Mouse (Mus musculus): ENCODE results near the gene Gpkow. TPM values are rescaled to one million over a fixed set of nuclear protein-coding genes. Genes with fewer than 3 reads are reported as not detected.

Gpkow gene
- polyA plus RNA-seq (2014; fragmentation: Illumina TruSeq; extraction: RNeasy Lipid Tissue Mini Kit (QIAGEN cat#74804)), result 77.7 TPM

DNA sequence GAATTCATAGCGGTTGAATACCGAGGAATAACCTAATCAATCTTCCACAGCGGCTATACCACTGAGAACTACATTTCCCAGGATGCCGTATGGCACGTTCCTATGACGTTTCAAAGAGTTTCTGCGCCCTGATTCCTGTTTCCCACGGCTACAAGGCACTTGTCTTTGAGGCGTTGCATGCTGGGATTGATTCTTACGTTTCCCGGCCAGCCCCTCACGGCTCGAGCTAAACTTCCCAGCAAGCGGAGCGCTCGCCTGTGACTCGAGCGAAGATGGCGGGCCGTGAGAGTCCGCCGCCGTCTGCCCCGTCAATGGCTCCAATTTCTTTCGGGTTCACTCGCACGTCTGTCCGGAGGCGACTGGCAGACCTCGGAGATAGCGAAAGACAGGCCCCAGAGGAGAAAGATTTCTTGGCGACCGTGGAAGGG, at the start of gene Gpkow:
Gpkow (plus strand) TSS at position 178 of the 428 bp plus-strand sequence.

GRCm38 (mm10) chrX:7657221-7657639, 39.7 kb upstream of the Gpkow start, which contains the start of gene Prickle3:
Gene Prickle3 (plus strand): TSS chrX:7657260.

GRCm38 (mm10) chrX:7670921-7671623, 25.9 kb upstream of the Gpkow start, which contains the start of gene Plp2:
Gene Plp2 (minus strand): TSS chrX:7671390.

GRCm38 (mm10) chrX:7680864-7681263, 16.1 kb upstream of the Gpkow start, which contains the start of gene Magix:
Gene Magix (minus strand): TSS chrX:7681251.

GRCm38 (mm10) chrX:7714135-7714899, 17.4 kb downstream of the Gpkow start, which contains the start of gene Wdr45:
Gene Wdr45 (plus strand): TSS chrX:7714333.

DNA sequence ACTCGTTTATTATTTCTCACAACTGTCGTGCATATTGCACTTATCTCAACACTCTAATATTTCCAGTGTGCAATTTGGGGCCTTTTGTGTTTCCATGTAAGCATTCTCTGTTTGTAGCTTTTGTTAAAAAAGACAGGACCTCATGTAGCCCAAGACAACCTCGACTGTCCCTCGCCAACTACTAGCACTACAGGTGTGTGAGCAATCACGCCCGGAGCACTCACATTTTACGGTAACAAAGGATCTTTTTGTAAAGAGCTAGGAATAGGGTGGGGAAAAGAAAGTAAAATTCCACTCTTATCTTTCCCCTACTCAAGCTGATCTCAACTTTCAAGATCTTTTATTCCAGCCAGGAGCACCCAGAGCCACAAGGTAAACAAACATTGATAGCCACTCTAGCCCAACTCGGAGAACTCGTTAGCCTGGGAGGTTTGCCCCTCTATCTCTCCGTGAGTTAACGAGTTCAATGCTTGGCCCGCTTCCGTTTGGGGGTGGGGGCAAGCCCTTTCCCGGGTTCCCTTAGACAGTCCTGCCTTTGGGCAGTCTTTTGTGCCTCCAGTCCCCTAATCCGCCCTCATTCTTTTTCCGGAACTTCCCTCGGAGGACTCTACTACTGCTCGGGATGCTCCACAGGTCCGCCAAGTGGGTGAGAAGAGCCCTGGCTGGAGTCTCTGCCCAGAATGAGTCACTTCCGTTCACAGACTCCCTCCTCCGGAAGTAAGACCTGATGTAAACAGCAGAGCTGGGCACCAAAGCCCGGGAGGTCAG, 24.8 kb downstream of the Gpkow start, which contains the start of gene Gm45208:
Gm45208 (plus strand) TSS at position 732 of the 768 bp plus-strand sequence.

DNA sequence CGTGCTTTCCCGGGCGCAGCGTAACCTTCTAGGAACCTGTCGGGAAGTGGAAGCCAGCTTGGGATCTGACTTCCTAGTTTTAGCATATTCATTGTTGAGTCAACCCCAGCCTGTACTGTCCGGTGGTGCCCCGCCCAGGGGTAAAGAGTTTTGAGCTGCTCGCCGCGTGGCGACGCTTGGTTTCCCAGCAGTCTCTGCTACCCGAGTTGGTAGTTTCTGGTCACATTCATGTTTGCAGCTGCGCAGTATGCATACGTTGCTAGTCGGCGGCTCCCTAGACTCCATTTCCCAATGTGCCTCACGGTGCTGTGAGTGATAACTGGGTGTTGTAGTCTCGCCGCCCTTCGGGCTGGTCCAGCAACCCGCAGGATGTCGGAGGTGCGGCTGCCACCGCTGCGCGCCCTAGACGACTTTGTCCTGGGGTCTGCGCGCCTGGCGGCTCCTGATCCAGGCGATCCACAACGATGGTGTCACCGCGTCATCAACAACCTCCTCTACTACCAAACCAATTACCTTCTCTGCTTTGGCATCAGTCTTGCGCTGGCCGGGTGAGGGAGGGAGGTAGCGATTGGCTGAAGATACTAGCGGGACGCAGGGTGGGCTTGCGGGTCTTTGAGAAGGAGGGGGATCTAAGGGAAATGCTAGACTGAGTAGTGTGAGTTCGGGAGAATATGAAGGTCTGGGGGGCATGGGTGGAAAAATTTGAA, 31.4 kb downstream of the Gpkow start, which contains the start of gene Praf2:
Praf2 (plus strand) TSS at position 225 of the 707 bp plus-strand sequence.

DNA sequence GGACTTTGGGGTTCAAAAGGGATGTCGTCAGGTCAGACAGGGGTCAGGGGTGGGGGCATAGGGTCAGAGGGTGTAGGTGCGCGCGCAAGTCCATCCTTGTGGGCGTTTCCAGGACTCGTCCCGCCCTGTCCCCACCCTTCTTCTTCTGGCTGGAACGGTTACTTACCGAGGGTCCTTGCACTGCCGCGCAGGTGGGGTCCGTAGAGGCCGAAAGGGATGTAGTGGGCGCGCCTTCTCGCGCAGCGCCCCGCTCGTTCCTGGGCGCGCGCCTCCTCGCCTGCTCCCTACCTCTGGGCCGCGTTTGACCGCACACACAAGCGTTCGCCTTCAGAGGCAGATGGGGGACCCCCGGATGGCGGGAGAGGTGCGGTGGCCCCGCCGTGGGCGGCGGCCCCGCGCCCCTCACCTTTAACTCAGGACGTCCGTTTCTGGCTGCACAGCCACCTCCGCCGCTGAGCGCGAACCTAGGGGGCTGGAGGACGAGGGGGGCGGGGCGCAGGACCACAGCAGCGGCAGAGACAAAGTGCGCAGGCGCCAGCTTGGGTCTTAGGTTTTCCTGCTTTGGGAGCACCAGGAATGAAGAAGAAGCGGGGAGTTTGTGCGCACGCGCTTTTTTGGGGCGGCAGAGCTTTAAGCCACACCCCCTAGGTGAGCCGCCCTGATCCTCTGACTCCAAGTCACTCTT, 53.6 kb downstream of the Gpkow start, which contains the start of gene Ccdc120:
Ccdc120 (minus strand) TSS at position 474 of the 685 bp plus-strand sequence.

Other genes with a start within 250 kb of the Gpkow start
- not detected for gene Foxp3, start 123.5 kb upstream of the Gpkow start, polyA plus RNA-seq (2014; fragmentation: Illumina TruSeq; extraction: RNeasy Lipid Tissue Mini Kit (QIAGEN cat#74804))
- gene Ppp1r3f, start 122.8 kb upstream of the Gpkow start, polyA plus RNA-seq (2014; fragmentation: Illumina TruSeq; extraction: RNeasy Lipid Tissue Mini Kit (QIAGEN cat#74804)), result 0.94 TPM
- 1.4 TPM for gene Ccdc22, start 91.6 kb upstream of the Gpkow start, polyA plus RNA-seq (2014; fragmentation: Illumina TruSeq; extraction: RNeasy Lipid Tissue Mini Kit (QIAGEN cat#74804))
- not detected for gene Cacna1f, start 90.0 kb upstream of the Gpkow start, polyA plus RNA-seq (2014; fragmentation: Illumina TruSeq; extraction: RNeasy Lipid Tissue Mini Kit (QIAGEN cat#74804))
- 1.1 TPM for gene Syp, start 58.7 kb upstream of the Gpkow start, polyA plus RNA-seq (2014; fragmentation: Illumina TruSeq; extraction: RNeasy Lipid Tissue Mini Kit (QIAGEN cat#74804))
- gene Prickle3, start 39.9 kb upstream of the Gpkow start, polyA plus RNA-seq (2014; fragmentation: Illumina TruSeq; extraction: RNeasy Lipid Tissue Mini Kit (QIAGEN cat#74804)), result 5.1 TPM
- gene Plp2, start 25.7 kb upstream of the Gpkow start, polyA plus RNA-seq (2014; fragmentation: Illumina TruSeq; extraction: RNeasy Lipid Tissue Mini Kit (QIAGEN cat#74804)), result 62.5 TPM
- gene Magix, start 15.9 kb upstream of the Gpkow start, polyA plus RNA-seq (2014; fragmentation: Illumina TruSeq; extraction: RNeasy Lipid Tissue Mini Kit (QIAGEN cat#74804)), result 0.43 TPM
- 4.6 TPM for gene Wdr45, start 17.2 kb downstream of the Gpkow start, polyA plus RNA-seq (2014; fragmentation: Illumina TruSeq; extraction: RNeasy Lipid Tissue Mini Kit (QIAGEN cat#74804))
- gene Gm45208, start 25.1 kb downstream of the Gpkow start, polyA plus RNA-seq (2014; fragmentation: Illumina TruSeq; extraction: RNeasy Lipid Tissue Mini Kit (QIAGEN cat#74804)), result not detected
- gene Praf2, start 31.3 kb downstream of the Gpkow start, polyA plus RNA-seq (2014; fragmentation: Illumina TruSeq; extraction: RNeasy Lipid Tissue Mini Kit (QIAGEN cat#74804)), result 17.5 TPM
- gene Ccdc120, start 53.8 kb downstream of the Gpkow start, polyA plus RNA-seq (2014; fragmentation: Illumina TruSeq; extraction: RNeasy Lipid Tissue Mini Kit (QIAGEN cat#74804)), result 1.6 TPM
- gene Tfe3, start 65.4 kb downstream of the Gpkow start, polyA plus RNA-seq (2014; fragmentation: Illumina TruSeq; extraction: RNeasy Lipid Tissue Mini Kit (QIAGEN cat#74804)), result 9.8 TPM
- 12.8 TPM for gene Gripap1, start 92.6 kb downstream of the Gpkow start, polyA plus RNA-seq (2014; fragmentation: Illumina TruSeq; extraction: RNeasy Lipid Tissue Mini Kit (QIAGEN cat#74804))
- gene Kcnd1, start 125.2 kb downstream of the Gpkow start, polyA plus RNA-seq (2014; fragmentation: Illumina TruSeq; extraction: RNeasy Lipid Tissue Mini Kit (QIAGEN cat#74804)), result 0.74 TPM
- 41.7 TPM for gene Otud5, start 144.2 kb downstream of the Gpkow start, polyA plus RNA-seq (2014; fragmentation: Illumina TruSeq; extraction: RNeasy Lipid Tissue Mini Kit (QIAGEN cat#74804))
- gene Pim2, start 181.1 kb downstream of the Gpkow start, polyA plus RNA-seq (2014; fragmentation: Illumina TruSeq; extraction: RNeasy Lipid Tissue Mini Kit (QIAGEN cat#74804)), result 5.0 TPM
- gene Slc35a2, start 186.9 kb downstream of the Gpkow start, polyA plus RNA-seq (2014; fragmentation: Illumina TruSeq; extraction: RNeasy Lipid Tissue Mini Kit (QIAGEN cat#74804)), result 3.1 TPM
- 18.8 TPM for gene Pqbp1, start 202.1 kb downstream of the Gpkow start, polyA plus RNA-seq (2014; fragmentation: Illumina TruSeq; extraction: RNeasy Lipid Tissue Mini Kit (QIAGEN cat#74804))
- 3.8 TPM for gene Timm17b, start 202.2 kb downstream of the Gpkow start, polyA plus RNA-seq (2014; fragmentation: Illumina TruSeq; extraction: RNeasy Lipid Tissue Mini Kit (QIAGEN cat#74804))
- not detected for gene Gm10491, start 210.7 kb downstream of the Gpkow start, polyA plus RNA-seq (2014; fragmentation: Illumina TruSeq; extraction: RNeasy Lipid Tissue Mini Kit (QIAGEN cat#74804))
- gene Gm10490, start 212.4 kb downstream of the Gpkow start, polyA plus RNA-seq (2014; fragmentation: Illumina TruSeq; extraction: RNeasy Lipid Tissue Mini Kit (QIAGEN cat#74804)), result not detected
- not detected for gene Pcsk1n, start 222.7 kb downstream of the Gpkow start, polyA plus RNA-seq (2014; fragmentation: Illumina TruSeq; extraction: RNeasy Lipid Tissue Mini Kit (QIAGEN cat#74804))
- gene Eras, start 231.5 kb downstream of the Gpkow start, polyA plus RNA-seq (2014; fragmentation: Illumina TruSeq; extraction: RNeasy Lipid Tissue Mini Kit (QIAGEN cat#74804)), result not detected